9 mouse cellular contexts compared by ENCODE assay signal in genomic region chr7:119427180-119427616, GRCm38 (mm10). TPM values are rescaled to one million over a fixed set of nuclear protein-coding genes. Genes with fewer than 3 reads are reported as not detected.
DNase-seq lines count a peak whose midpoint lies in the region; ATAC-seq and TF ChIP-seq lines count a peak whose summit lies in the region.
"Had no signal": no experiment of that assay in that cellular context is flagged by ENCODE, and none has a peak within 500 bp of the region (broad histone marks: within the 10 kb centered on the region; RNA-seq: fewer than 3 reads in every experiment).

No protein-coding gene starts in this region.

- no peak for TF ChIP-seq EP300 in stomach, postnatal 0 days (optimal IDR thresholded peaks at IDR 0.05)

- no peak overlapping the region for H3K4me3 ChIP-seq in heart, embryonic 11.5 days (ENCODE audit: low read depth, low read length)
- no peak overlapping the region for H3K4me3 ChIP-seq in forebrain, embryonic 13.5 days
- no peak overlapping the region for H3K4me3 ChIP-seq in stomach, postnatal 0 days (ENCODE audit: low read depth, low read length)
- H3K4me3 ChIP-seq: limb, embryonic 13.5 days had no signal

- intact Hi-C loops in heart, postnatal 10 days (cut with DNase I) = loop anchor here (1.0 kb wide), 1 partner anchor 408 kb away; no protein-coding TSS in a partner anchor

- peak; percentile 60 for TF ChIP-seq CTCF in stomach, postnatal 0 days (IDR thresholded peaks at IDR 0.05; ENCODE audit: low read depth)

- H3K9me3 ChIP-seq in heart, embryonic 11.5 days (replicated peaks; ENCODE audit: control insufficient read depth, low read length) = no peaks in the 10 kb centered on the region
- no peaks in the 10 kb centered on the region for H3K9me3 ChIP-seq in forebrain, embryonic 13.5 days (replicated peaks)
- no peaks in the 10 kb centered on the region for H3K9me3 ChIP-seq in stomach, postnatal 0 days (ENCODE audit: control insufficient read depth, low read length)
- H3K9me3 ChIP-seq: limb, embryonic 13.5 days had no signal

- no peak for ATAC-seq in heart, embryonic 11.5 days (replicated peaks; ENCODE audit: insufficient number of reproducible peaks, low FRiP score, low TSS enrichment)
- ATAC-seq in forebrain, embryonic 13.5 days = peak; percentile 83
- ATAC-seq in megakaryocyte progenitor cell, adult 5-6 weeks (replicated peaks; ENCODE audit: poor library complexity) = peak; percentile 76
- no peak for ATAC-seq in stomach, postnatal 0 days (ENCODE audit: low FRiP score, low TSS enrichment)

- no peaks in the 10 kb centered on the region for H3K4me1 ChIP-seq in heart, embryonic 11.5 days (ENCODE audit: control insufficient read depth, insufficient read depth, low read length)
- H3K4me1 ChIP-seq in forebrain, embryonic 13.5 days = no peaks in the 10 kb centered on the region
- H3K4me1 ChIP-seq in stomach, postnatal 0 days (replicated peaks; ENCODE audit: control insufficient read depth, insufficient read depth) = no peaks in the 10 kb centered on the region
- H3K4me1 ChIP-seq: limb, embryonic 13.5 days had no signal

- no peak overlapping the region for H3K4me2 ChIP-seq in heart, embryonic 11.5 days
- no peak overlapping the region for H3K4me2 ChIP-seq in forebrain, embryonic 13.5 days
- H3K4me2 ChIP-seq in stomach, postnatal 0 days (replicated peaks; ENCODE audit: low read depth) = no peak overlapping the region
- H3K4me2 ChIP-seq: limb, embryonic 13.5 days had no signal

- H3K9ac ChIP-seq in heart, embryonic 11.5 days (ENCODE audit: low read depth, low read length) = no peak overlapping the region
- no peak overlapping the region for H3K9ac ChIP-seq in forebrain, embryonic 13.5 days
- H3K9ac ChIP-seq in stomach, postnatal 0 days (ENCODE audit: low read length) = no peak overlapping the region
- H3K9ac ChIP-seq: limb, embryonic 13.5 days had no signal

- 14% methylated on average over 6 of the region's 6 CpGs for WGBS in heart, embryonic 11.5 days (ENCODE audit: insufficient replicate concordance)
- WGBS in forebrain, embryonic 13.5 days = 13% methylated on average over 6 of the region's 6 CpGs
- 18% methylated on average over 6 of the region's 6 CpGs for WGBS in stomach, postnatal 0 days

- H3K27me3 ChIP-seq in heart, embryonic 11.5 days (ENCODE audit: control insufficient read depth, insufficient read depth, low read length) = no peaks in the 10 kb centered on the region
- no peaks in the 10 kb centered on the region for H3K27me3 ChIP-seq in forebrain, embryonic 13.5 days
- no peaks in the 10 kb centered on the region for H3K27me3 ChIP-seq in stomach, postnatal 0 days (ENCODE audit: control insufficient read depth, insufficient read depth, low read length)
- H3K27me3 ChIP-seq: limb, embryonic 13.5 days had no signal

- H3K27ac ChIP-seq in heart, embryonic 11.5 days (ENCODE audit: low read depth, low read length) = no peak overlapping the region
- no peak overlapping the region for H3K27ac ChIP-seq in forebrain, embryonic 13.5 days
- no peak overlapping the region for H3K27ac ChIP-seq in stomach, postnatal 0 days (replicated peaks)
- H3K27ac ChIP-seq: limb, embryonic 13.5 days had no signal

- DNase-seq in heart, postnatal 10 days = peak; percentile 4 to 23
- peak; percentile 4 for DNase-seq in c-Kit-negative CD71-positive TER-119-positive erythroid progenitor cells, embryonic 14.5 days (ENCODE audit: low read depth, low spot score)
- peak; percentile 42 to 53 for DNase-seq in kidney, postnatal 25 days
- peak; percentile 16 for DNase-seq in stomach, postnatal 0 days (ENCODE audit: low spot score)
- no peak for DNase-seq in thymus, postnatal 36 days

- H3K36me3 ChIP-seq in heart, embryonic 11.5 days (ENCODE audit: control insufficient read depth, insufficient read depth, low read length) = no peaks in the 10 kb centered on the region
- no peaks in the 10 kb centered on the region for H3K36me3 ChIP-seq in forebrain, embryonic 13.5 days (ENCODE audit: poor library complexity, severe bottlenecking)
- H3K36me3 ChIP-seq in stomach, postnatal 0 days (ENCODE audit: control insufficient read depth, insufficient read depth, low read length) = no peaks in the 10 kb centered on the region
- H3K36me3 ChIP-seq: limb, embryonic 13.5 days had no signal

RNA-seq across cellular contexts. Expression of gene Gp2, which starts 31.9 kb away (rescaled TPM):
- total RNA-seq in heart, postnatal 10 days (2021) = under 1 TPM in 1 of 2 experiments, not detected in 1; 0.14 TPM
- not detected in 2 replicates for polyA plus RNA-seq in heart, embryonic 11.5 days (2014; fragmentation: Nextera tagmentation; extraction: Ambion mirVana)
- polyA plus RNA-seq in forebrain, embryonic 13.5 days (2015; fragmentation: Nextera tagmentation; extraction: Ambion mirVana) = not detected in 2 replicates
- total RNA-seq in megakaryocyte progenitor cell, adult 5-6 weeks (2015) = not detected in 2 replicates
- total RNA-seq in megakaryocyte progenitor cell, adult 5-6 weeks (2017) = not detected in 2 replicates
- 0.05 and 0.07 TPM in 2 replicates for polyA plus RNA-seq in stomach, postnatal 0 days (2015; fragmentation: Nextera tagmentation; extraction: Ambion mirVana)
- polyA plus RNA-seq: limb, embryonic 13.5 days had no signal

RNA-seq across cellular contexts. Expression of gene Umod, which starts 51.9 kb away (rescaled TPM):
- total RNA-seq in heart, postnatal 10 days (2021) = not detected
- polyA plus RNA-seq in heart, embryonic 11.5 days (2014; fragmentation: Nextera tagmentation; extraction: Ambion mirVana) = not detected in 2 replicates
- not detected in 2 replicates for polyA plus RNA-seq in forebrain, embryonic 13.5 days (2015; fragmentation: Nextera tagmentation; extraction: Ambion mirVana)
- total RNA-seq in megakaryocyte progenitor cell, adult 5-6 weeks (2015) = not detected in 2 replicates
- not detected in 2 replicates for total RNA-seq in megakaryocyte progenitor cell, adult 5-6 weeks (2017)
- polyA plus RNA-seq in stomach, postnatal 0 days (2015; fragmentation: Nextera tagmentation; extraction: Ambion mirVana) = not detected in 2 replicates
- polyA plus RNA-seq: limb, embryonic 13.5 days had no signal

Comparison
In these comparisons a context has a peak if more than half of its experiments do, and no peak if none do; other contexts are left out.
1. DNase-seq: peak in heart, postnatal 10 days (2 of 2), c-Kit-negative CD71-positive TER-119-positive erythroid progenitor cells, embryonic 14.5 days (single experiment), kidney, postnatal 25 days (2 of 2) and stomach, postnatal 0 days (single experiment); none in thymus, postnatal 36 days (0 of 2).
2. ATAC-seq: peak in forebrain, embryonic 13.5 days (single experiment) and megakaryocyte progenitor cell, adult 5-6 weeks (single experiment); none in heart, embryonic 11.5 days (single experiment) and stomach, postnatal 0 days (single experiment).